Mouse (Mus musculus): ENCODE results near the gene 8030411F24Rik.
"Not testable (repeated sequence)": the region's sequence is repeated elsewhere in the genome, so short reads cannot be mapped to it uniquely, and the experiment has no call there.

8030411F24Rik gene

GRCm38 (mm10) chr2:148781709-148782108 lies at the start of gene 8030411F24Rik:
TSS of gene 8030411F24Rik (plus strand) at chr2:148782009.
- no peak for DNase-seq (ENCODE audit: inconsistent ontology term)

- peak; percentile 93 for DNase-seq (ENCODE audit: inconsistent ontology term)
Observed at GRCm38 (mm10) chr2:148732327-148733000, 49.3 kb upstream of the 8030411F24Rik start, which contains the start of gene Napb. TSS of gene Napb (minus strand) at chr2:148732467.

- no peak for DNase-seq (ENCODE audit: inconsistent ontology term)
Observed at GRCm38 (mm10) chr2:148743001-148743400, 38.8 kb upstream of the 8030411F24Rik start.

- DNase-seq (ENCODE audit: inconsistent ontology term) = peak; percentile 19
Observed at GRCm38 (mm10) chr2:148743846-148744407, 37.9 kb upstream of the 8030411F24Rik start.

- DNase-seq (ENCODE audit: inconsistent ontology term) = no peak
Observed at GRCm38 (mm10) chr2:148750058-148750457, 31.8 kb upstream of the 8030411F24Rik start, which contains the start of gene Cstl1. TSS of gene Cstl1 (plus strand) at chr2:148750358.

GRCm38 (mm10) chr2:148751893-148752813 lies 29.7 kb upstream of the 8030411F24Rik start:
- DNase-seq (ENCODE audit: inconsistent ontology term) = peak; percentile 77

GRCm38 (mm10) chr2:148754310-148754846 lies 27.4 kb upstream of the 8030411F24Rik start:
- no peak for DNase-seq (ENCODE audit: inconsistent ontology term)

- no peak for DNase-seq (ENCODE audit: inconsistent ontology term)
Observed at GRCm38 (mm10) chr2:148763648-148764388, 18.0 kb upstream of the 8030411F24Rik start.

- DNase-seq (ENCODE audit: inconsistent ontology term) = not testable (repeated sequence)
Observed at GRCm38 (mm10) chr2:148771397-148771796, 10.4 kb upstream of the 8030411F24Rik start, which contains the start of gene Cst11. TSS of gene Cst11 (minus strand) at chr2:148771497.

- DNase-seq (ENCODE audit: inconsistent ontology term) = no peak
Observed at GRCm38 (mm10) chr2:148789142-148789541, 7.3 kb downstream of the 8030411F24Rik start, which contains the start of gene Cst12. TSS of gene Cst12 (plus strand) at chr2:148789361.

- DNase-seq (ENCODE audit: inconsistent ontology term) = no peak
Observed at GRCm38 (mm10) chr2:148798485-148798884, 16.7 kb downstream of the 8030411F24Rik start, which contains the start of gene Cst8. TSS of gene Cst8 (plus strand) at chr2:148798785.

- no peak for DNase-seq (ENCODE audit: inconsistent ontology term)
Observed at GRCm38 (mm10) chr2:148801491-148801921, 19.7 kb downstream of the 8030411F24Rik start.

GRCm38 (mm10) chr2:148806696-148807095 lies 24.9 kb downstream of the 8030411F24Rik start:
- DNase-seq (ENCODE audit: inconsistent ontology term) = peak; percentile 13

GRCm38 (mm10) chr2:148819909-148820308 lies 38.1 kb downstream of the 8030411F24Rik start, which contains the start of gene Cst13:
TSS of gene Cst13 (plus strand) at chr2:148820081.
- no peak for DNase-seq (ENCODE audit: inconsistent ontology term)

GRCm38 (mm10) chr2:148825986-148826385 lies 44.2 kb downstream of the 8030411F24Rik start:
- no peak for DNase-seq (ENCODE audit: inconsistent ontology term)

- DNase-seq (ENCODE audit: inconsistent ontology term) = no peak
Observed at GRCm38 (mm10) chr2:148834912-148835311, 53.1 kb downstream of the 8030411F24Rik start, which contains the start of gene Cst9. TSS of gene Cst9 (plus strand) at chr2:148835147.
